Mouse (Mus musculus): Measurements from ENCODE around the gene Frmd4a.

Gene Frmd4a

GRCm38 (mm10) chr2:4142221-4142950 is 124.9 kb downstream of the Frmd4a start:
- no peak for DNase-seq

GRCm38 (mm10) chr2:4144424-4144823 is 126.9 kb downstream of the Frmd4a start:
- no peak for DNase-seq

- DNase-seq, result no peak
These were observed 135.1 kb downstream of the Frmd4a start for GRCm38 (mm10) chr2:4152521-4153040.

- no peak for DNase-seq
These were observed 135.7 kb downstream of the Frmd4a start for GRCm38 (mm10) chr2:4153131-4153631.

- no peak for DNase-seq
These were observed 136.6 kb downstream of the Frmd4a start for GRCm38 (mm10) chr2:4154036-4154653.

- DNase-seq, result no peak
These were observed 137.1 kb downstream of the Frmd4a start for GRCm38 (mm10) chr2:4154654-4155047.

- DNase-seq, result no peak
These were observed 137.9 kb downstream of the Frmd4a start for GRCm38 (mm10) chr2:4155406-4155805.

GRCm38 (mm10) chr2:4156511-4156910 is 139.0 kb downstream of the Frmd4a start:
- DNase-seq, result no peak

- DNase-seq, result no peak
These were observed 139.9 kb downstream of the Frmd4a start for GRCm38 (mm10) chr2:4157396-4157795.

- DNase-seq, result peak in 1 of 2 experiments; percentile 2
These were observed 142.2 kb downstream of the Frmd4a start for GRCm38 (mm10) chr2:4159574-4160203.

- no peak for DNase-seq
These were observed 148.7 kb downstream of the Frmd4a start for GRCm38 (mm10) chr2:4166191-4166590.

GRCm38 (mm10) chr2:4167131-4167530 is 149.6 kb downstream of the Frmd4a start:
- DNase-seq, result no peak

- DNase-seq, result no peak
These were observed 152.2 kb downstream of the Frmd4a start for GRCm38 (mm10) chr2:4169726-4170125.

GRCm38 (mm10) chr2:4170189-4170588 is 152.7 kb downstream of the Frmd4a start:
- DNase-seq, result no peak

- no peak for DNase-seq
These were observed 167.5 kb downstream of the Frmd4a start for GRCm38 (mm10) chr2:4184991-4185390.

GRCm38 (mm10) chr2:4187521-4187920 is 170.0 kb downstream of the Frmd4a start:
- DNase-seq, result no peak

- DNase-seq, result no peak
These were observed 170.8 kb downstream of the Frmd4a start for GRCm38 (mm10) chr2:4188303-4188702.

GRCm38 (mm10) chr2:4190345-4190744 is 172.8 kb downstream of the Frmd4a start:
- no peak for DNase-seq

- DNase-seq, result no peak
These were observed 173.5 kb downstream of the Frmd4a start for GRCm38 (mm10) chr2:4190995-4191394.

- DNase-seq, result no peak
These were observed 175.7 kb downstream of the Frmd4a start for GRCm38 (mm10) chr2:4193206-4193605.

GRCm38 (mm10) chr2:4194324-4195014 is 177.0 kb downstream of the Frmd4a start:
- DNase-seq, result no peak

- DNase-seq, result no peak
These were observed 178.5 kb downstream of the Frmd4a start for GRCm38 (mm10) chr2:4196041-4196440.

- DNase-seq, result no peak
These were observed 191.7 kb downstream of the Frmd4a start for GRCm38 (mm10) chr2:4209234-4209633.
